Mouse (Mus musculus) adrenal gland, postnatal 36 days (tissue): ENCODE measurements around the gene Cd9. TPM values are rescaled to one million over a fixed set of nuclear protein-coding genes. Genes with fewer than 3 reads are reported as not detected.

ENCODE experiments used
- DNase-seq, 2 experiments: peaks; one replicate each; pipeline ENCODE4 v3.0.0; 2021; ENCODE audit warnings: mixed read lengths in 1 of 2
- total RNA-seq, 2 experiments: library from RNA; stranded (reverse); gene quantifications; 2 replicates each; pipeline ENCODE4 v1.2.3; 2021

The Cd9 gene
- total RNA-seq, 2 experiments from 2014 or later = 115 to 170 TPM

GRCm38 (mm10) chr6:125434735-125435518, 59.7 kb downstream of the Cd9 start:
- no peak for DNase-seq

GRCm38 (mm10) chr6:125433704-125434447, 60.7 kb downstream of the Cd9 start:
- DNase-seq = peak; percentile 28 to 44

GRCm38 (mm10) chr6:125433257-125433656, 61.3 kb downstream of the Cd9 start:
- DNase-seq = no peak

- no peak for DNase-seq
These were observed 62.1 kb downstream of the Cd9 start for GRCm38 (mm10) chr6:125432522-125432921.

GRCm38 (mm10) chr6:125430982-125431381, 63.6 kb downstream of the Cd9 start:
- no peak for DNase-seq

- DNase-seq = no peak
These were observed 64.1 kb downstream of the Cd9 start for GRCm38 (mm10) chr6:125430358-125430958.

GRCm38 (mm10) chr6:125429741-125430140, 64.8 kb downstream of the Cd9 start:
- DNase-seq = peak in 1 of 2 experiments; percentile 29

GRCm38 (mm10) chr6:125426383-125427360, 67.9 kb downstream of the Cd9 start:
- DNase-seq = peak; percentile 91 to 92

GRCm38 (mm10) chr6:125425205-125426090, 69.1 kb downstream of the Cd9 start:
- peak; percentile 32 to 53 for DNase-seq

GRCm38 (mm10) chr6:125424156-125424555, 70.4 kb downstream of the Cd9 start:
- DNase-seq = peak; percentile 64 to 67

- DNase-seq = peak in 1 of 2 experiments; percentile 6
These were observed 71.1 kb downstream of the Cd9 start for GRCm38 (mm10) chr6:125423507-125423906.

GRCm38 (mm10) chr6:125423099-125423498, 71.5 kb downstream of the Cd9 start:
- no peak for DNase-seq

- peak; percentile 83 to 89 for DNase-seq
These were observed 72.4 kb downstream of the Cd9 start for GRCm38 (mm10) chr6:125422051-125422822.

GRCm38 (mm10) chr6:125420458-125421063, 74.0 kb downstream of the Cd9 start:
- no peak for DNase-seq

- DNase-seq = peak; percentile 83 to 89
These were observed 75.8 kb downstream of the Cd9 start for GRCm38 (mm10) chr6:125418744-125419143.

- peak in 1 of 2 experiments; percentile 7 for DNase-seq
These were observed 81.3 kb downstream of the Cd9 start for GRCm38 (mm10) chr6:125413326-125413725.

GRCm38 (mm10) chr6:125411661-125412060, 82.9 kb downstream of the Cd9 start:
- DNase-seq = no peak

- DNase-seq = peak; percentile 37 to 38
These were observed 83.5 kb downstream of the Cd9 start for GRCm38 (mm10) chr6:125410995-125411547.

GRCm38 (mm10) chr6:125410551-125410950, 84.0 kb downstream of the Cd9 start:
- DNase-seq = peak in 1 of 2 experiments; percentile 12
